Mouse (Mus musculus): ENCODE measurements around the gene Paxbp1.
A peak's percentile ranks its signal among the peaks of the same experiment; 100 is the strongest.

Gene Paxbp1

DNA sequence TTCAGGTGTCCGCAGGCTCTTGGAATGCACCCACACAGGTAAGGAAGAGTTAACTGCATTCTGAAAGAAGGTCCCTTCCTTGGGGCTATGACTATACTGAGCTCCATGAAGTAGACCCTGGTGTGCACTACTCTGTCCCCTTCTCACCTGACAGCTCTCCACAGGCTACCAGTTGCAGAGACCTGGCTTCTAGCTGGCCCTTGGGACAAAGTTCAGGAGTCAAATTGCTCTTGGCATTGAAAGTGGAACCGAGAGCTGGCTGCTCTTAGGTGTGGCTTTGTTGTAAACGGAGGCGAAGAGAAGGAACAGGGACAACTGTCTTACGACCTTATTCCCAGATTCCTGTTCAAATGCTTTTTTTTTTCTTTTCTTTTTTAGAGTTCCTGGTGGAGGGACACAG is 10.8 kb upstream of the Paxbp1 start:
- no peak for DNase-seq (ENCODE audit: low spot score)

DNA sequence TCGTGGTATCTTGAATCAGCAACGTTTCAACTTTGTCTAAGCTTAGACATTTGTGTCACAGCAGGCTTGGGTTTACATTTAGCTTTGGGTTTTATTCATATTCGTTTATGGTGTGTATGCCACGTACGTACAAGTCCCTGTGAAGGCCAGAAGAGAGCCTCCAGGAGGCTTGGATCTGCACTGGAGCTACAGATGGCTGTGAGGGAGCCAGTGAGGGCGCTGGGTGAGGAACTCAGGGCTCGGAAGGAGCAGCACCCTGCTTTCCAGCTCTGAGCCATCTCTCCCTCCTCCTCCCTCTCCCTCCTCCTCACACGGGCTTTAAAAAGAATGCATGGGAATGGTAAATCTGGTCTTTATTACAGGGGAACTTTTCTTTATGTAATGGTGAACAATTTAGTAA is 9.3 kb upstream of the Paxbp1 start:
- no peak for DNase-seq (ENCODE audit: low spot score)

- peak; percentile 52 for DNase-seq (ENCODE audit: low spot score)
Measured at GRCm38 (mm10) chr16:91045511-91045910, 1.2 kb upstream of the Paxbp1 start.

DNA sequence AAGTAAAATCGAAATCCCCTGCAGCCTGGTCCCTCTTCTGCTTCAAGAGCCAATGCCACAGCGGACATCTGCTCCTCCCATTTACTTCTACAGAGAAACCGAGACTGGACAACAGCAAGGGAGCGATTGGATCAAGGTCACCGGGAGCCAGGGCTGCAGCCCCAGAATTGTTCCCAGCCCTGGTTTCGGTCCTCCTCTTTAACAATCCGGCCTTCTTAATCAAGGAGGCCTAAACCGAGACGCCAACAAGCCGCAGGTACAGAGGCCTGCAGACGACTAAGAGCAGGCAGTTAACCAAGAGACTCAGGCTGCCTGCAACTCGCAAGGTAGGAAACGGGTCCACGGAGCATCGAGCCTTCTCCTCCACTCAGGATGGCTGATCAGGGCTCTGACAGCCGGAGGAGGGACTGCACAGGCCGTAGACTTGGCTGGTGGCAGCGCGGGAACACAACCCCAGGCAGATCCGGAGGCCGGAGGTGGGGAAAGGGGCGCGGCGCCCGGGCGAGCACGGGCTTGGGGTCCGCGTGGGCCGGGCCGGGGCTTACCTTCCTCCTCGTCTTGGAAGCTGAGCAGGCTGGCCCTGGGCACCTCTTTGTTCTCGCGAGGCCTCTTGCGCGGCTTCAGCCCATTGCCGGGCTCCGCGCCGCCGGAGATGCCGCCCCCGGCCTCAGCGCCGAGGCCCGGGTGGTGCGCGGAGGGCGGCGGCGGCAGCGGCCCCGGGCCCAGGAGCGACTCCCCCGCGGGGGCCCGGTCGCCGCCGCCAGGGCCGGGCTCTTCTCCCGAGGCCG is 688 bp downstream of the Paxbp1 start:
- DNase-seq (ENCODE audit: low spot score): peak; percentile 37

- no peak for DNase-seq (ENCODE audit: low spot score)
Measured at GRCm38 (mm10) chr16:91042640-91043039, 1.7 kb downstream of the Paxbp1 start.

GRCm38 (mm10) chr16:91035866-91036265 is 8.5 kb downstream of the Paxbp1 start:
- no peak for DNase-seq (ENCODE audit: low spot score)

DNA sequence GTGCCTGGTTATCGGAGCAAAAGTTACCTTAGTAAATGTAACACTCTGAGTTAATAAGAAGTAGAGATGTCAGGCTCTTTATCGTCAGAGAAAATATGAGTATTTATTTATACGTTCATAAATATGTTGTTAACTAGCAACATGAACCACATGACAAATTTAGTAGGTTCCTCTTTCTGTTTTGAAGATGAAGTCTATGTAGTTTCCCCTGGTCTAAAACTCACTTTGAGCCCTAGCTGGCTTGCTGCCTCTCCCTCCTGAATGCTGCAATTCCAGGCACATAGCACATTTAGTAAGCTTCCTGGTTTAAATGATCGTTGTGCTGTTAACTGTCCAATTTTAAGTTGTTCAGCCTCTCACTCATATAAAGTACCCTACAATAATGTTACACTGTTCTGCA is 13.6 kb downstream of the Paxbp1 start:
- DNase-seq (ENCODE audit: low spot score): no peak

GRCm38 (mm10) chr16:91029901-91030300 is 14.4 kb downstream of the Paxbp1 start:
- no peak for DNase-seq (ENCODE audit: low spot score)

- DNase-seq (ENCODE audit: low spot score): no peak
Measured at GRCm38 (mm10) chr16:91029161-91029743, 15.1 kb downstream of the Paxbp1 start.

GRCm38 (mm10) chr16:91026290-91026689 is 18.1 kb downstream of the Paxbp1 start:
- DNase-seq (ENCODE audit: low spot score): no peak

DNA sequence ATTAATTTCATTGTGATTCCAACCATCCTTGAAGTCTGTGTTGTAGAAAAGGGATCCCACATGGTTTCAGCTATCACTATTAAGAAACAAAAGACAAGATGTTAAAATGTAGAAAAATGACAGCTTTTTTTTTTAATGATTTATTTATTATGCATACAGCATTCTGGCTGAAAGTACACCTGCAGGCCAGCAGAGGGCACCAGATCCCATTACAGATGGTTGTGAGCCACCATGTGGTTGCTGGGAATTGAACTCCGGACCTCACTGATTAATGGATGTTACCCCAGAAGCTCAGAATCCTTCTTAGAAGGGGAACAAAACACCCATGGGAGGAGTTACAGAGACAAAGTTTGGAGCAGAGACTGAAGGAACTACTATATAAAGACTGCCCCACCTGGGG is 21.0 kb downstream of the Paxbp1 start:
- no peak for DNase-seq (ENCODE audit: low spot score)

GRCm38 (mm10) chr16:91020842-91021483 is 23.4 kb downstream of the Paxbp1 start:
- DNase-seq (ENCODE audit: low spot score): no peak

- DNase-seq (ENCODE audit: low spot score): no peak
Measured at GRCm38 (mm10) chr16:91019476-91019875, 24.9 kb downstream of the Paxbp1 start.

DNA sequence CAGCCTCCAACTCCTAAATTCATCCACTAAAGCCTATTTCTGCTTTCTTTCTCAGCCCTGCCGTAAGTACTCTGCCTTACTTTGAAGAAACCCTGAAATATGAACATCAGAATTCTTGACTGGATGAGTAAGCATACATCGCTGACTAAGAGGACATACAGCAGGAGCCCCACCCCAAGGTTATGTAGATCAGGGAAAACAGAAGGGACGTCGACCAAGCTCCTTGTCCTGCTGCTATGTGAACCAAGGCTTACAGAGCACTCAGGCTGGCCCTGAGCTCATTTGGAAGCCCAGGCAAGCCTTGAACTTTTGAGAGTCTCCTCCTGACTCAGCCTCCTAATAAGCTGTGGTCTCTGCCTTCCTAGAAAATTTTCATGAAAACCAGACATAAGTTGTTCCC is 28.6 kb downstream of the Paxbp1 start:
- DNase-seq (ENCODE audit: low spot score): no peak

DNA sequence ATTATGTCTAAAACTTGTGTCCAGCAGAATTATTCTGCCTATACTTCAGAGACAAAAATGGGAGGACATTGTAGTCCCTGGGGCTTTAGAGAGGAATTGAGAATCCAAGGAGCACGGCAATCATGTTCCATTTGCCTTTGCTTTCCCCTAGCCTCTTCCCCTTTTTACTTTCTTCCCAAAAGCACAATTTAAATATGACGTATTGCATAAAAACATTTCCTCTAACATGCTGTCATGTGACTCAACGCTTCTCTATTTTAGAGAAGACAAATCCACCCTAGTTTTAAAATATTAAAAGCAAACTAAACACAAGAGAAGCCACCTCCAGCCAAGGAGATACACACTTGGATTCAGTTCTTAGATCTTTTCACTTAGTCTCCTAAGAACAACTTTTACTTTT is 32.5 kb downstream of the Paxbp1 start:
- no peak for DNase-seq (ENCODE audit: low spot score)

GRCm38 (mm10) chr16:91011021-91011683 is 33.2 kb downstream of the Paxbp1 start, which contains the start of gene Synj1:
Gene Synj1 (minus strand): TSS chr16:91011308.
- peak; percentile 87 for DNase-seq (ENCODE audit: low spot score)

GRCm38 (mm10) chr16:91010581-91011020 is 33.7 kb downstream of the Paxbp1 start:
- DNase-seq (ENCODE audit: low spot score): peak; percentile 41

- DNase-seq (ENCODE audit: low spot score): peak; percentile 47
Measured at GRCm38 (mm10) chr16:91009942-91010529, 34.3 kb downstream of the Paxbp1 start.

DNA sequence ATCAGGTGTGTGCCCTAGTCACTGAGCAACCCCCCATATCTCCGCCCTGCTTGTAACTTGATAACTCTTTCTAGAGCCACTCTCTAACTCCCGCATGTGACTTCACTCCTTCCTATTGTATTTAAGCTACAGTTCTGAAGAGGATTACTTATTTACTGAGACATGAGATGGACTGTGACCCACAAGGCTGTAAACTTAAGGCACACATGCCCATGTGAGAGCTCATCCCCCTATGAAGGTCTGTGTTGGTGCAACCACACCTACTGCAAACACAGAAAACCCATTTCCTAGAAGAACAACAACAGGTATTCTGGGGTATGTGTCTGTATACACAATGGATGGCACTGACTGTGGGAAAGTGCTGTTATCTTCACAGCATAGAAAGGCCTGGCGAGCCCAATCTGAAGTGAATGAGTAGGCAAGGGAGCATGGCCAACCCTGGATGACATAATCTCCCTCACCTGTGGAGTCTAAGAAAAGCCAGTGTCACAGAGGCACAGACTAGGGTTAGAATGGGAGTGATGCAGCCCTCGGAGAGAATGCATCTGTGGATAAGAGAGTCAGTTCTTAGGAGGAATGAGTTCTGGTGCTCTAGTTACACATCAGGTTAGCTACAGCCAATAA is 39.3 kb downstream of the Paxbp1 start:
- no peak for DNase-seq (ENCODE audit: low spot score)

- DNase-seq (ENCODE audit: low spot score): no peak
Measured at GRCm38 (mm10) chr16:91001098-91001497, 43.2 kb downstream of the Paxbp1 start.

GRCm38 (mm10) chr16:90999827-91000226 is 44.5 kb downstream of the Paxbp1 start:
- no peak for DNase-seq (ENCODE audit: low spot score)

DNA sequence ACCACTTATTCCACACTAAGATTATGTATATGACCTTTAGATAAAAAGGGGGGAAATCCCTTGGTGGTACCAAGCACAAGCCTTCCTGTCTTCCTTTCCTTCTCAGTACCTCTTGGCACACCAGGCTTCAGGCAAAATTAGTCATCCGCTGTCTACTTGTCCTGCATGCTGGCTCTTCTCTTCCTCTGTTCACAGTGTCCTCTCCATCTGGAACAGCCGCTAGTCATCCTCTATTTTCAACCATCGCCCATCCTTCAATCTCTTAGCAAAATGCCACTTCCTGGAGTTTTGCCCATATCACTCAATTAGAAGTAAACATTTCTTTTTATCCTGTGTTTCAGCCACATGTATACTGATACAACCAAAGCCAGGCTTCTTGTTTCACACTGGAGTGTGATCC is 46.5 kb downstream of the Paxbp1 start:
- DNase-seq (ENCODE audit: low spot score): no peak

Measured in c-Kit-positive CD71-positive TER-119-positive erythroid progenitor cells, embryonic 14.5 days (primary cell).